Mouse (Mus musculus) forebrain, embryonic 12.5 days (tissue): ENCODE data around the gene Srsf3. TPM values are rescaled to one million over a fixed set of nuclear protein-coding genes. Genes with fewer than 3 reads are reported as not detected.
"Not testable (repeated sequence)": the region's sequence is repeated elsewhere in the genome, so short reads cannot be mapped to it uniquely, and the experiment has no call there.

Experiments
- ATAC-seq: fragments of 200-750 bp; cut with Nextera tagmentation; 2 replicates; pipeline ENCODE4 v1.8.0; 2017; ENCODE audit warnings: moderate TSS enrichment; ENCODE audit not compliant: low FRiP score
- H3K27ac ChIP-seq: fragments of 300-500 bp; sonication (generic); 2 replicates; pipeline ENCODE4 v1.5.1; 2016; ENCODE audit warnings: mild to moderate bottlenecking
- H3K27me3 ChIP-seq: fragments of 300-500 bp; sonication (generic); 2 replicates; pipeline ENCODE4 v1.6.1; 2016; ENCODE audit warnings: mild to moderate bottlenecking
- H3K36me3 ChIP-seq: fragments of 300-500 bp; sonication (generic); replicated peaks from 2 replicates; pipeline ENCODE4 v1.6.1; 2016; ENCODE audit warnings: mild to moderate bottlenecking
- H3K4me1 ChIP-seq: fragments of 300-500 bp; sonication (generic); 2 replicates; pipeline ENCODE4 v1.6.1; 2016
- H3K4me2 ChIP-seq: fragments of 300-500 bp; sonication (generic); 2 replicates; pipeline ENCODE4 v1.6.1; 2016; ENCODE audit warnings: mild to moderate bottlenecking, moderate library complexity
- H3K4me3 ChIP-seq: fragments of 300-500 bp; sonication (generic); replicated peaks from 2 replicates; pipeline ENCODE4 v1.5.1; 2016; ENCODE audit warnings: mild to moderate bottlenecking
- H3K9ac ChIP-seq: fragments of 300-500 bp; sonication (generic); 2 replicates; pipeline ENCODE4 v1.6.1; 2016; ENCODE audit warnings: mild to moderate bottlenecking
- H3K9me3 ChIP-seq: fragments of 300-500 bp; sonication (generic); 2 replicates; pipeline ENCODE4 v1.6.1; 2016
- WGBS: fragments of 180-500 bp; shearing (Covaris S2); methylation state at CpG from one replicate; pipeline ENCODE4 v1.1.7; 2016; 5-methylcytosine and 5-hydroxymethylcytosine counted together
- polyA plus RNA-seq: library from polyadenylated mRNA; unstranded; fragments of >200 nt; fragmentation: Nextera tagmentation; extraction: Ambion mirVana; gene quantifications from 2 replicates; pipeline ENCODE4 v1.2.1, GENCODE M21; 2016

Srsf3 gene
- polyA plus RNA-seq, 1 experiment from 2014 or later = 852 TPM

DNA sequence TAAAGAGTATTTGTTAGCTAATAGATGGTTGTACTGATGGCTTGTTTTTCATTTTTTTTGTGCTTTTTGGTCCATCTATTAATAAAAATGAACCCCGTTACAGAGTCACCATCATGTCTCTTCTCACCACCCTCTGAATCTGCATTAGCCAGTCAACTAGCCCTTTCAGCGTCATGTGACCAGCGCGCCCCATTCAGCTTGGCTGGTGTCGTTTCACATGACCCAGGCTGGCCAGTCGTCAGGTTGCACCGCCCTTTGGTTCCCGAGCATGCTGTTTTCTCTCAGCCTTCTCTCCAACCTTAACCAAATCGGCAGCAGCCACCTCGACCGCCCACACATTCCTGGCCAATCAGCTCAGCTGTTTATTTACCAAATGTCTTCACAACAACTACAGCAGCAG is 6.9 kb downstream of the Srsf3 start:
- no peak overlapping the region for H3K27ac ChIP-seq
- no peaks in the 10 kb centered on the region for H3K9me3 ChIP-seq
- WGBS = 75% methylated on average over 11 of the region's 11 CpGs
- no peaks in the 10 kb centered on the region for H3K27me3 ChIP-seq
- H3K4me1 ChIP-seq = peaks cover 36% of the 10 kb centered on the region
- H3K36me3 ChIP-seq = peaks cover 77% of the 10 kb centered on the region
- H3K4me3 ChIP-seq = no peak overlapping the region
- no peak overlapping the region for H3K9ac ChIP-seq
- H3K4me2 ChIP-seq = no peak overlapping the region
- no peak for ATAC-seq

DNA sequence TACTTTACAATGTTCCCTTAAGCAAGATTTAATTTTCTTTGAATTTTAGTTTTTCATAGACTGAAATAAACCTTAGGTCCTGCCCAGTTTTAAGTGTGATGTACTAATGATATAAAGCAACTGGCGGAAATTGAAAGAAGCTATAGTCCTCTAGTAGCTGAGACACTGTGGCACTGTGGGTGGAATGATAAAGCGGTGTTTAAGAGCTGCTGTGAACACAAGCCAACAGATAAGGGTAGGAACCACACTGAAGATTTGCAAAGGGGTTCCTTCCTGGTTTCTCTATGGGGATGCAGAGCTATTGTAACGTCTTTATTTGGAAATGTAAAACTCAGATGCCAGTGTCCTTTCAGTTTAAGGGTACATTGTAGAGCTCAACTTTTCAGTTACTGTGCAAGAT is 9.2 kb downstream of the Srsf3 start:
- H3K9me3 ChIP-seq, H3K27ac ChIP-seq, H3K27me3 ChIP-seq, H3K4me2 ChIP-seq, H3K9ac ChIP-seq, H3K4me3 ChIP-seq, ATAC-seq: not testable (repeated sequence)
- H3K4me1 ChIP-seq = peaks cover 18% of the 10 kb centered on the region
- peaks cover 90% of the 10 kb centered on the region for H3K36me3 ChIP-seq
- 92% methylated on average over 3 of the region's 3 CpGs for WGBS

DNA sequence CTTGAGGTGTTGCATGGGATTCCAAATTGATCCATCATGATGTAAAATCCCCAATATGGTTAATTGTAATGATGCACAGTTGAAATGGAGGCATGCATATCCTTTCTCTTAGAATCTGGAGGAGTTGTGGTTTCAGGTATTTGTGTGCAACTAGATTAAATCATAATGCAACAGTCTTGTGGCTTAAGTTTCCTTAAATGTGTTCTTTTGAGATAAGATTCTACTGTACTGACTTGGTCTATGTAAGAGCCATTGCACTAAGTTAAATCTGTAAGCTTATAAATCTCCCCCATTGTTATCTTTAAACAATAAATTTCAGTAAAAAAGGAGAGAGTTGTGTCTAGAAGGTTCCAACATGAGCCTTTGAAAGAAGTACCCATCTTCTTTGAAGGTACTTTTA is 10.1 kb downstream of the Srsf3 start:
- no peak for ATAC-seq
- no peaks in the 10 kb centered on the region for H3K27me3 ChIP-seq
- H3K36me3 ChIP-seq = peaks cover 88% of the 10 kb centered on the region
- H3K4me1 ChIP-seq = peaks cover 8% of the 10 kb centered on the region
- H3K9me3 ChIP-seq = no peaks in the 10 kb centered on the region
- no peak overlapping the region for H3K4me2 ChIP-seq
- no peak overlapping the region for H3K9ac ChIP-seq
- no peak overlapping the region for H3K4me3 ChIP-seq
- H3K27ac ChIP-seq = no peak overlapping the region

DNA sequence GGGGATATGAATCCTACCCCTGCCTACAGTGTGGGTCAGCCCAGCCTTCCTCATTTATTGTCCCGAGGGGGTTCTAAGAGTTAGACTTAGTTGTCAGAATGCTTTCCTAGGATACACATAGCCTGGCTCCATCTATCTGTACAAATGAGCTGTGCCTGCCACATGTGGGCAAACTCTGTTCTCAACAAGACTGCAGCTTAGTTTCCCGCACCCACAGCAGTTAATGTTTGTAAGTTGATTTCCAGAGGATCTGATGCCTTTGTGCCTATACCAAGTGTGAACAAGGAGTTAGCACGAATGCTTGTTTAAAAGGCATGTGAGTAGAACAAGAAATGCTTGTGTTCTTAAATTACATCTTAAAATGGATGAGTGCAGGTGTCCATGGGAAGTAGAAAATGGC is 11.2 kb downstream of the Srsf3 start:
- Histone ChIP-seq H3K9ac (no peak overlapping the region), H3K36me3 (peaks cover 85% of the 10 kb centered on the region), H3K4me2 (no peak overlapping the region), H3K4me3 (no peak overlapping the region), H3K27ac (no peak overlapping the region), H3K4me1 (peaks cover 6% of the 10 kb centered on the region; the same call in 1 of the 2 replicates), H3K9me3 (no peaks in the 10 kb centered on the region), H3K27me3 (no peaks in the 10 kb centered on the region)
- ATAC-seq = no peak
- WGBS = 91% methylated on average over 3 of the region's 3 CpGs

DNA sequence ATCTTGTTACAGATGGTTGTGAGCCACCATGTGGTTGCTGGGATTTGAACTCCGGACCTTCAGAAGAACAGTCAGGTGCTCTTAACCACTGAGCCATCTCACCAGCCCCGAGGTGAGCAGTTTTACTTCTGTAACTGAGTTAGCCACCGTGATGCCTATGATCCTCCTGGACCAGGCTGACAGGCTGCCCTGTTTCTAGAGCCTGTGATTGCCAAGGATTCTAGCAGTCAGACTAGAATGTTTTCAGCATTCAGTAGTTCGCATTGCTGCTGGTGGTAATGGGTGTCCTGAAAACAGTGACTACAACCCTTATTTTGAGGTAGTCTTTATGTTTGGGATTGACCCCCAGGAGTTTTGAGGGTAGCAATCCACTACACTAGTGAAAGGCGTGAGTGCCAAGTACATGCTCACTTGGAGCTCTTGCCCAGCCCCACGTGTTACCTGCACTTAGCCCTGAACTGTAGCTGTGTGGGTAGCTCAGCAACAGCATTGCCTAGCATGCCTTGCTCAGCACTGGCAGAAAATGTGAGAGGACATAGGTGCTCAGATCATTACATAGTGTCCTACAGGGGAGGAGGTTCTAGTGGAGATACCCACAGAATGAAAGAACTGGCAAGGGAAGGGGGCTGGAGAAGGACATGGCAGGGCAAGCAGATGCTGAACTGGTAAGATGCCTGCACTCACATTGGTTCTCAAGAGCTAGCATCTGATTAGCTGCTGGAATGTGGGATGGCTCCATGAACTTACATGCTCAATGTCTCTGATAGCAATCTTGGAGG is 11.9 kb downstream of the Srsf3 start:
- ATAC-seq = no peak
- no peak overlapping the region for H3K4me2 ChIP-seq
- H3K36me3 ChIP-seq = peaks cover 78% of the 10 kb centered on the region
- H3K27me3 ChIP-seq = no peaks in the 10 kb centered on the region
- H3K9me3 ChIP-seq = no peaks in the 10 kb centered on the region
- H3K27ac ChIP-seq = no peak overlapping the region
- peaks cover 9% of the 10 kb centered on the region; the same call in 1 of the 2 replicates for H3K4me1 ChIP-seq
- no peak overlapping the region for H3K9ac ChIP-seq
- 85% methylated on average over 6 of the region's 6 CpGs for WGBS
- no peak overlapping the region for H3K4me3 ChIP-seq

DNA sequence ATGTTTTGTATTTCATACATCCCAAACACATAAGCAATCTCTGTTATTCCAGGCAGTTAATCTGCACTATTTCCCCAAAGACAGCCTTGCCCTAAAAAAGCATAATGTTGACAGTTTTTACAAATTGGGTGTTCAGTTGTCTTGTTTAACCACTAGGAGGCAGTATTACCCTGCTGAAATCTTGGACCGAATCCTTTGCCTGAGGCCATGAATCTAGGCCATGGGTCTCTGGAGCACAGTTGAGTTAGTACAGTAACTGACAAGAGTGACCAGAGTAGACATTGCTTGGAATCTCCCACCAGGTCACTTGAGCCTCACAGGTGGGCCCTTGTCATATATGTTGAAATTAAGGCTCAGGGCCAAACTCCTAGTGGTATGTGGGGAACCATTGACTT is 12.5 kb downstream of the Srsf3 start:
- Histone ChIP-seq H3K4me2 (no peak overlapping the region), H3K9ac (no peak overlapping the region), H3K27ac (0 out of 2 replicates have a peak overlapping the region, but pooled peaks have one; percentile 25), H3K9me3 (no peaks in the 10 kb centered on the region), H3K27me3 (no peaks in the 10 kb centered on the region), H3K4me3 (no peak overlapping the region), H3K4me1 (0 out of 2 replicates have a peak, but pooled peaks cover 4% of the 10 kb centered on the region), H3K36me3 (peaks cover 72% of the 10 kb centered on the region)
- no peak for ATAC-seq
- WGBS = 74% methylated on average over 1 of the region's 1 CpGs

DNA sequence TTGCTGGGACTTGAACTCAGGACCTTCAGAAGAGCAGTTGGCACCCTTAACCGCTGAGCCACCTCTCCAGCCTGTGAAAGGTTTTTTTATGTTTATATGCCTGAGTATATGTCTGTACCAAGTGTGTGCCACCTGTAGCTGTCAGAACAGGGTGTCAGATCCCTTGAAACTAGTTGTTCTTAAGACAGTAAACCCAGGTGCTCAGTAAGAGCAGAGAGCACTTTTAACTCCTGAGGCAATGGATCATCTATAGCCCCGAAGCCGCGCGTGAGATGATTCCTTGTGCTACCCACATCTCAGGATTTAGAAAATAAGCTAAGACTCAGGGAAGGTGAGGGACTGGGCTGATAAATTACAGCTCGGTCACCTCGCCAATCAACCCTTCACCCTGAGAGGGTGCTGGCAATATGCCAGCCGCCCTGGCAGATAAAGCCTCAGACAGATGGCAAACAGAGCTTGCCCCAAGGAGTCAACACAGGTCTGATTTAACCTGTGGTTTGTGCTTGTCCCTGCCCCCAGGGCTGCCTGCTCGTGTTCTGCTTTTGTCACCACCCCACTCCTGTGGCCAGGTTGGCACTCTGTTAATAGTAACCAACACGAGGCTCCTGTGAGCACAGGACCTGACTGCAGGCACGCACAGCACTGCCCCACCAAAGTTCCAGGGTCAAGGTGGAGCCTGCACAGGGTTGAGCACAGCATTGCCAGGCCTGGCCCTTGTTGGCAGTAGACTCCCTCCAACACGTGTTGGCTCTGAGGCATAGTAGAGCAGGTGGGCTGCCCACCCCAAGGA is 13.5 kb downstream of the Srsf3 start:
- ATAC-seq = peak; percentile 21; the same call in 1 of the 2 replicates
- H3K4me3 ChIP-seq = no peak overlapping the region
- H3K9ac ChIP-seq = no peak overlapping the region
- no peaks in the 10 kb centered on the region for H3K9me3 ChIP-seq
- 0 out of 2 replicates have a peak, but pooled peaks cover 4% of the 10 kb centered on the region for H3K4me1 ChIP-seq
- H3K36me3 ChIP-seq = peaks cover 62% of the 10 kb centered on the region
- H3K4me2 ChIP-seq = no peak overlapping the region
- peak overlapping the region; percentile 33; the same call in 1 of the 2 replicates for H3K27ac ChIP-seq
- 71% methylated on average over 12 of the region's 12 CpGs for WGBS
- H3K27me3 ChIP-seq = no peaks in the 10 kb centered on the region

DNA sequence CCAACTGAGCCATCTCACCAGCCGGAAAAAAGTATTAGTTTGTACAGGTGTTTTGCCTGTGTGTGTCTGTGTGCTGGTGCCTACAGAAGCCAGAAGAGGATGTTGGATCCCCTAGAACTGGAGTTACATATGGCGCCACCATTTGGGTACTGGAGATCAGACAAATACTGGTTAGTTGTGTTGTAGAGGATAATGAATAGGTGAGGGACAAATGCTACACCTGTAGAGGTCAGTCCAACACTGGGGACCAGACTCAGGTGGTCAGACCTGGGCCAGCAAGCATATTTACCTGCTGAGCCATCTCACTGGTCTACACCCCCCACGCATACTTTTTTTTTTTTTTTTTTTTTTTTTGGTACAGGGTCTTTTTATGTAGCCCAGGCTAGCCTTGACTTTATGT is 14.4 kb downstream of the Srsf3 start:
- no peaks in the 10 kb centered on the region for H3K9me3 ChIP-seq
- no peak overlapping the region for H3K4me2 ChIP-seq
- 90% methylated on average over 3 of the region's 3 CpGs for WGBS
- H3K27me3 ChIP-seq = no peaks in the 10 kb centered on the region
- H3K4me3 ChIP-seq = no peak overlapping the region
- H3K36me3 ChIP-seq = peaks cover 57% of the 10 kb centered on the region
- no peak overlapping the region for H3K27ac ChIP-seq
- no peak for ATAC-seq
- 0 out of 2 replicates have a peak, but pooled peaks cover 4% of the 10 kb centered on the region for H3K4me1 ChIP-seq
- no peak overlapping the region for H3K9ac ChIP-seq

DNA sequence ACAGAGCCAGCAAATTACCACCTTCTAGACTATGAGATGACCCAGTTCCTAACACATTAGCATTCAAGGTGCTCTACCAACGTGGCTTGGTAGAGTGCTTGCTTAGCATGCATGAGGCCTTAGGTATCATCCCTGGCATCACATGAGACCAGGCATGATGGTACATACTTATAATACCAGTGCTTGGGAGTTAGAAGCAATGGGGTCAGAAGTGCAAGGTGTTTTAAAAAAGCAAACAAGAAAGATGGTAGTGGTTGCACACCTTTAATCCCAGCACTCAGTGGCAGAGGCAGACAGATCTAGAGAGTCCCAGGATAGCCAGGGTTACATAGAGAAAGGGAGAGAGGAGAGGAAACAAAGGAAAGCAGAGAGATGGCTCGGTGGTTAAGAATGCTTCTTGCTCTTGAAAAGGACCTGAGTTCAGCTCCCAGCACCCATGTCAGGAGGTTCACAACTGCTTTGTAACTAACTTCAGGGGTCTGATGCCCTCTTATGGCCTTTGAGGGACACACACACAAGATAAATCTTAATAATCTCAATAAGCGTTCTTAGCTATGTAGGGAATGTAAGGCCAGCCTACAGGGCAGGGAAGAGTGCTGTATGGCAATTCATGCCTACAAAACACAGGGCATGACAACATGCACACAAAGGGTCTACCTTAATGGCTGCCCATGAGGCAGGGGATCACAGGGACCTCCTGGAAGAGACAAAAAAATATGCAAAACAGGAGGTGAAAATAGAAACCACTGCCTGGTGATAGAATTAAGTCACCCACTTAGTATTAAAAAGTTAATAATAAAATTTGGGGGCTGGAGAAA is 15.5 kb downstream of the Srsf3 start:
- Histone ChIP-seq H3K4me1 (0 out of 2 replicates have a peak, but pooled peaks cover 4% of the 10 kb centered on the region), H3K9me3 (no peaks in the 10 kb centered on the region), H3K27me3 (no peaks in the 10 kb centered on the region), H3K4me3 (no peak overlapping the region), H3K4me2 (no peak overlapping the region), H3K36me3 (peaks cover 48% of the 10 kb centered on the region), H3K27ac (no peak overlapping the region), H3K9ac (no peak overlapping the region)
- ATAC-seq = no peak
- 58% methylated on average over 3 of the region's 3 CpGs for WGBS

DNA sequence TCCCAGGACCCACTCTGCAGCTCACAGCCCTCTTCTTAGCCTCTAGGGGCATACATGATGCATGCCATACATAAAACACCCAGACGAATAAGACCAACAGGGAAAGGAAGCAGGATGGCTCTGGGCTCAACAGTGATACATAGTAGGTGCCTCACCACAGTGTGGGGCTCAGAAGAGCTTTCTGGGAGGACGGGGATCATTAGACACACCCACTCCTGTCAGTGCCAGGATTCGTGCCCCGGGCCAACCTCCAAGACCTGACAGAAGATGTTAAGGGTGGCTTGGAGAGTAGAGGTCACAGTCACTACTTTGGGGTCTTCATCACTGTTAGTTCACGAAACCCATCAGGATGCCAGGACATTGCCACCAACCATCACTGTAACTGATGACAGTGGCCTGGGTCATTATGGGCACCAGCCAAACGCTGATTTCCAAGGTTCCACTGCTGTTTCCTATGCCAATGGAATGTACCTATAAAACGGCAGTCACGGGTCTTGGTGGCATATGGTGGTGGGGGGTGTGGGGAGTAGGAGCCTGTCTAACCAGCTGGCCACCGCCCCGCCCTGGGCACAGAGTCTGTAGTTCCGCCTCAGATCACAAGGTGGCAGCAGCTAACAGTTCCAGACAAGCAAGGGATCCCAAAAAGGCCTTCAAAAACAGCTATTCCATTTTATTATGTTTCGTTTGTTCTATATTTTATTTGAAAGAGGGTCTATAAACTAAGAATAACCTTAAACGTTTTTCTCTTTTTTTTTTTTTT is 16.5 kb downstream of the Srsf3 start:
- Histone ChIP-seq H3K9me3 (no peaks in the 10 kb centered on the region), H3K4me2 (no peak overlapping the region), H3K27me3 (no peaks in the 10 kb centered on the region), H3K9ac (no peak overlapping the region), H3K4me3 (no peak overlapping the region), H3K27ac (no peak overlapping the region), H3K4me1 (0 out of 2 replicates have a peak, but pooled peaks cover 4% of the 10 kb centered on the region), H3K36me3 (peaks cover 39% of the 10 kb centered on the region)
- peak; percentile 49; the same call in 1 of the 2 replicates for ATAC-seq
- WGBS = 27% methylated on average over 13 of the region's 13 CpGs

DNA sequence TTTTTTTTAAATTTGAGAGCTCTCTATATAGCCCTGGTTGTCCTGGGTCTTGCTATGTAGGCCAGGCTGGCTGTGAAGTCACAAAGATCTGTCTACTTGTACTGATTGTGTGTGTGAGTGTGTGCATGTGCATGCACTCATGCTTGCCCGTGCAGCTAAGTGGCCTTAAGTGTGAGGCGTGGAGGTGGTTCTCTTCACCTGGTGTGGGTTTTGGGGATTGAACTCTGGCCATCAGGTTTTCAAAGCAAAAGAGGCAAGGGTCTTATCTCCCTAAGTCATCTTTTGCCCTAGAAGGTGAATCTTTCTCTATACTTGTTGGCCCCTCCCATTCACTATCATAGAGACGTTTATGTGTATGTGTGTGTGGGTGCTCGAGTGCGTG is 17.1 kb downstream of the Srsf3 start:
- Histone ChIP-seq H3K27ac (no peak overlapping the region), H3K4me1 (0 out of 2 replicates have a peak, but pooled peaks cover 4% of the 10 kb centered on the region), H3K9me3 (no peaks in the 10 kb centered on the region), H3K4me2 (no peak overlapping the region), H3K27me3 (no peaks in the 10 kb centered on the region), H3K9ac (no peak overlapping the region), H3K36me3 (peaks cover 33% of the 10 kb centered on the region), H3K4me3 (no peak overlapping the region)
- WGBS = 81% methylated on average over 5 of the region's 5 CpGs
- ATAC-seq = no peak
